Mouse (Mus musculus) liver, embryonic 16.5 days (tissue): ENCODE results near the gene Keap1. TPM values are rescaled to one million over a fixed set of nuclear protein-coding genes. Genes with fewer than 3 reads are reported as not detected.

Experiments used
- ATAC-seq: fragments of 200-750 bp; cut with Nextera tagmentation; 2 replicates; pipeline ENCODE4 v1.8.0; 2017; ENCODE audit warnings: low read depth, mild to moderate bottlenecking, moderate number of reproducible peaks, moderate library complexity
- H3K27ac ChIP-seq: fragments of 300-500 bp; sonication (generic); 2 replicates; pipeline ENCODE4 v1.5.1; 2014; ENCODE audit warnings: mild to moderate bottlenecking, low read length
- H3K27me3 ChIP-seq: fragments of 300-500 bp; sonication (generic); 2 replicates; pipeline ENCODE4 v1.6.1; 2014; ENCODE audit warnings: low read depth, low read length, mixed read lengths; ENCODE audit not compliant: control insufficient read depth, insufficient read depth
- H3K36me3 ChIP-seq: fragments of 300-500 bp; sonication (generic); 2 replicates; pipeline ENCODE4 v1.6.1; 2014; ENCODE audit warnings: mild to moderate bottlenecking; ENCODE audit not compliant: control insufficient read depth, insufficient read depth
- H3K4me1 ChIP-seq: fragments of 300-500 bp; sonication (generic); 2 replicates; pipeline ENCODE4 v1.6.1; 2014; ENCODE audit warnings: low read depth, low read length, mixed read lengths; ENCODE audit not compliant: control insufficient read depth
- H3K4me2 ChIP-seq: fragments of 300-500 bp; sonication (generic); 2 replicates; pipeline ENCODE4 v1.6.1; 2014; ENCODE audit warnings: low read depth, low read length, mixed read lengths
- H3K4me3 ChIP-seq: fragments of 300-500 bp; sonication (generic); 2 replicates; pipeline ENCODE4 v1.5.1; 2014; ENCODE audit warnings: low read depth, mild to moderate bottlenecking, low read length
- H3K9ac ChIP-seq: fragments of 300-500 bp; sonication (generic); 2 replicates; pipeline ENCODE4 v1.6.1; 2014; ENCODE audit warnings: low read depth, low read length
- H3K9me3 ChIP-seq: fragments of 300-500 bp; sonication (generic); replicated peaks from 2 replicates; pipeline ENCODE4 v1.6.1; 2016; ENCODE audit warnings: low read length; ENCODE audit not compliant: control insufficient read depth
- WGBS: fragments of 180-500 bp; shearing (Covaris S2); extraction: QIAGEN DNeasy Blood & Tissue Kit; methylation state at CpG from one replicate; pipeline ENCODE4 v1.1.7; 2014; ENCODE audit not compliant: insufficient replicate concordance; 5-methylcytosine and 5-hydroxymethylcytosine counted together
- polyA plus RNA-seq: library from polyadenylated mRNA; unstranded; fragments of >200 nt; fragmentation: Nextera tagmentation; extraction: Ambion mirVana; gene quantifications from 2 replicates; pipeline ENCODE4 v1.2.1, GENCODE M21; 2015

Keap1 gene
- polyA plus RNA-seq, 1 experiment from 2014 or later: 27.7 TPM

- H3K27me3 ChIP-seq: no peaks in the 10 kb centered on the region
- H3K9me3 ChIP-seq: no peaks in the 10 kb centered on the region
- no peak for ATAC-seq
- H3K4me2 ChIP-seq: no peak overlapping the region
- H3K36me3 ChIP-seq: no peaks in the 10 kb centered on the region
- 61% methylated on average over 25 of the region's 25 CpGs for WGBS
- peaks cover 9% of the 10 kb centered on the region for H3K4me1 ChIP-seq
- H3K27ac ChIP-seq: no peak overlapping the region
- no peak overlapping the region for H3K9ac ChIP-seq
- H3K4me3 ChIP-seq: no peak overlapping the region
Measured at GRCm38 (mm10) chr9:21216050-21216841, 22.9 kb downstream of the Keap1 start.

GRCm38 (mm10) chr9:21213617-21214190, 25.5 kb downstream of the Keap1 start:
- Histone ChIP-seq H3K4me3 (no peak overlapping the region), H3K9ac (no peak overlapping the region), H3K36me3 (no peaks in the 10 kb centered on the region), H3K27ac (no peak overlapping the region), H3K9me3 (no peaks in the 10 kb centered on the region), H3K27me3 (no peaks in the 10 kb centered on the region), H3K4me1 (no peaks in the 10 kb centered on the region), H3K4me2 (no peak overlapping the region)
- 41% methylated on average over 7 of the region's 7 CpGs for WGBS
- no peak for ATAC-seq

GRCm38 (mm10) chr9:21211624-21212023, 27.5 kb downstream of the Keap1 start:
- H3K27ac ChIP-seq: no peak overlapping the region
- no peak overlapping the region for H3K9ac ChIP-seq
- no peak overlapping the region for H3K4me3 ChIP-seq
- no peak overlapping the region for H3K4me2 ChIP-seq
- 70% methylated on average over 7 of the region's 7 CpGs for WGBS
- no peaks in the 10 kb centered on the region for H3K4me1 ChIP-seq
- H3K27me3 ChIP-seq: no peaks in the 10 kb centered on the region
- no peaks in the 10 kb centered on the region for H3K9me3 ChIP-seq
- no peaks in the 10 kb centered on the region for H3K36me3 ChIP-seq
- ATAC-seq: no peak

GRCm38 (mm10) chr9:21210821-21211220, 28.3 kb downstream of the Keap1 start:
- H3K4me2 ChIP-seq: no peak overlapping the region
- WGBS: 68% methylated on average over 6 of the region's 6 CpGs
- no peaks in the 10 kb centered on the region for H3K4me1 ChIP-seq
- no peak overlapping the region for H3K4me3 ChIP-seq
- ATAC-seq: peak; percentile 53; the same call in 1 of the 2 replicates
- H3K36me3 ChIP-seq: no peaks in the 10 kb centered on the region
- H3K27me3 ChIP-seq: no peaks in the 10 kb centered on the region
- no peak overlapping the region for H3K9ac ChIP-seq
- no peaks in the 10 kb centered on the region for H3K9me3 ChIP-seq
- H3K27ac ChIP-seq: no peak overlapping the region

GRCm38 (mm10) chr9:21208626-21209025, 30.5 kb downstream of the Keap1 start:
- H3K4me2 ChIP-seq: no peak overlapping the region
- 49% methylated on average over 2 of the region's 2 CpGs for WGBS
- no peaks in the 10 kb centered on the region for H3K9me3 ChIP-seq
- H3K4me1 ChIP-seq: peaks cover 8% of the 10 kb centered on the region; the same call in 1 of the 2 replicates
- ATAC-seq: no peak
- no peaks in the 10 kb centered on the region for H3K27me3 ChIP-seq
- H3K9ac ChIP-seq: no peak overlapping the region
- H3K4me3 ChIP-seq: no peak overlapping the region
- no peak overlapping the region for H3K27ac ChIP-seq
- no peaks in the 10 kb centered on the region for H3K36me3 ChIP-seq

- H3K9ac ChIP-seq: no peak overlapping the region
- H3K27me3 ChIP-seq: no peaks in the 10 kb centered on the region
- WGBS: 66% methylated on average over 6 of the region's 6 CpGs
- H3K36me3 ChIP-seq: no peaks in the 10 kb centered on the region
- H3K9me3 ChIP-seq: no peaks in the 10 kb centered on the region
- H3K4me2 ChIP-seq: no peak overlapping the region
- H3K4me1 ChIP-seq: peaks cover 8% of the 10 kb centered on the region; the same call in 1 of the 2 replicates
- no peak overlapping the region for H3K4me3 ChIP-seq
- no peak for ATAC-seq
- no peak overlapping the region for H3K27ac ChIP-seq
Measured at GRCm38 (mm10) chr9:21206848-21207247, 32.3 kb downstream of the Keap1 start.

GRCm38 (mm10) chr9:21204528-21205272, 34.5 kb downstream of the Keap1 start:
- Histone ChIP-seq H3K36me3 (no peaks in the 10 kb centered on the region), H3K4me3 (peak overlapping the region; percentile 22; the same call in 1 of the 2 replicates), H3K9me3 (no peaks in the 10 kb centered on the region), H3K27me3 (no peaks in the 10 kb centered on the region), H3K27ac (no peak overlapping the region), H3K4me2 (peak overlapping the region; percentile 42; the same call in 1 of the 2 replicates), H3K9ac (no peak overlapping the region), H3K4me1 (peaks cover 8% of the 10 kb centered on the region; the same call in 1 of the 2 replicates)
- peak; percentile 30 for ATAC-seq
- WGBS: 54% methylated on average over 23 of the region's 23 CpGs

GRCm38 (mm10) chr9:21204156-21204527, 35.0 kb downstream of the Keap1 start:
- no peaks in the 10 kb centered on the region for H3K27me3 ChIP-seq
- H3K36me3 ChIP-seq: no peaks in the 10 kb centered on the region
- no peak for ATAC-seq
- H3K4me2 ChIP-seq: no peak overlapping the region
- H3K9ac ChIP-seq: no peak overlapping the region
- no peak overlapping the region for H3K27ac ChIP-seq
- H3K4me3 ChIP-seq: no peak overlapping the region
- no peaks in the 10 kb centered on the region for H3K9me3 ChIP-seq
- peaks cover 8% of the 10 kb centered on the region; the same call in 1 of the 2 replicates for H3K4me1 ChIP-seq
- WGBS: 38% methylated on average over 8 of the region's 8 CpGs

- Histone ChIP-seq H3K4me1 (no peaks in the 10 kb centered on the region), H3K9me3 (no peaks in the 10 kb centered on the region), H3K27ac (no peak overlapping the region), H3K4me3 (no peak overlapping the region), H3K36me3 (no peaks in the 10 kb centered on the region), H3K9ac (no peak overlapping the region), H3K27me3 (no peaks in the 10 kb centered on the region), H3K4me2 (no peak overlapping the region)
- WGBS: 67% methylated on average over 3 of the region's 3 CpGs
- ATAC-seq: no peak
Measured at GRCm38 (mm10) chr9:21198960-21199359, 40.2 kb downstream of the Keap1 start.
